Mouse (Mus musculus) megakaryocyte, embryonic 14.5 days (primary cell): ENCODE measurements at regions not wholly inside any gene's neighbourhood (a gene's known extent, or its start where the extent isn't known, plus 50 kb on each side); places are given as distances from the start of the nearest gene placed in this dataset.

Experiments used
- FLI1 ChIP-seq: IDR thresholded peaks from 2 replicates; pipeline ENCODE4 v1.6.1; 2012; ENCODE audit warnings: low read length, inconsistent platforms, mixed read lengths
- GATA1 ChIP-seq: IDR thresholded peaks from 3 replicates; pipeline ENCODE4 v1.6.1; 2012; ENCODE audit warnings: mixed read lengths, low read length, inconsistent platforms, borderline replicate concordance

GRCm38 (mm10) chr8:127963625-127964024, 394.8 kb upstream of the Nrp1 start:
- TF ChIP-seq GATA1 (no peak), FLI1 (no peak)
